Mouse (Mus musculus) thymus, postnatal 25 days (tissue): Measurements from ENCODE around the gene Faim.

Experiments used
- DNase-seq: peaks from one replicate; pipeline ENCODE4 v3.0.0; 2022

Faim gene

DNA sequence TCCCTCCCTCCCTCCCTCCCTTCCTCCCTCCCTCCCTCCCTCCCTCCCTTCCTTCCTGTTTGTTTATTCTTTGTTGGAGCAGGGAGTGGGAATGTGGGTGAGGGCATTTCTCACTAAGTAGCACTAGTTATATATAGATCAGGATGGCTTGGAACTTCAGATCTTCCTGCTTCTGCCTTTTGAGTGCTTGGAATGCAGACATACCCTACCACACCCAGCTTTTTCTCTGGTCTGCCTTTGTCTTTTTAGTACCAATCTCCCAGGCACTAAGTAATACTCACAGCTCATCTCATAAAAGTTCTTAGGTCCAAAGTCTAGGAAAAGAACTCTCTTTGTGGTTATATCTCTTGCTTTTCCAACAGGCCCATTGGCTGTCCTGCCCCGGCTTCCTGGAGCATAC, 10.1 kb upstream of the Faim start:
- DNase-seq = no peak

- DNase-seq = no peak
Observed at GRCm38 (mm10) chr9:98976520-98976919, 9.7 kb upstream of the Faim start.

- DNase-seq = peak; percentile 91
Observed at GRCm38 (mm10) chr9:98979431-98980416, 6.4 kb upstream of the Faim start.

DNA sequence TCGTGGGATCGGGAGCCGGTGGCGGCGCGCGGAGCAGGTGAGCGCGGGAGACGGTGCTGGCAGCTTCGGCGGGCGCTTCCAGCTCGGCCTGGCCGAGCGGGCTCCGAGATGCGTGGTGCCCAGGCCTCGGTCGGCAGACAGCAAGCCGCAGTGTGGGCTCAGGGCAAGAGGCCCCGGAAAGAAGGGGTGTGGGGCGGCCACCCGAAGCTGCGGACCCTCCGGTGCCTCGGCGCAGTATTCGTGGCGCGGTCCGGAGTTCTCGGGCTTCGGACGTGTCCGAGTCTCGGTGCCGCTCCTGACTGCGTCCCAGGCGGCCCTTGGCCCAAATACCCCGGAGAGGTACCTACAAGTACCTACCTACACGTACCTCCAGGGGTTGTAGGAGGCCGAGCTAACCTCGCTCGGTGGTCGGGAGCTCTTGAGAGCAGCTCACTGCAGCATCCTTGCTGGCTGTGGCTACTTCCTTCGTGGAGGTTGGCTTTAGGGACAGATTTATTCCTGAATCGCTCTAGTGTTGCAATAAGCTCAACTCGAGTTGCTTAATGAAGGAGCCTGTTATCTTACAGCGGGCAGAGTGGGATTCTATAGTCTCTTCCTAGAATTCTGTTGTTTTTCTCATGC, 413 bp downstream of the Faim start:
- no peak for DNase-seq

GRCm38 (mm10) chr9:98987131-98987530, 958 bp downstream of the Faim start:
- no peak for DNase-seq

DNA sequence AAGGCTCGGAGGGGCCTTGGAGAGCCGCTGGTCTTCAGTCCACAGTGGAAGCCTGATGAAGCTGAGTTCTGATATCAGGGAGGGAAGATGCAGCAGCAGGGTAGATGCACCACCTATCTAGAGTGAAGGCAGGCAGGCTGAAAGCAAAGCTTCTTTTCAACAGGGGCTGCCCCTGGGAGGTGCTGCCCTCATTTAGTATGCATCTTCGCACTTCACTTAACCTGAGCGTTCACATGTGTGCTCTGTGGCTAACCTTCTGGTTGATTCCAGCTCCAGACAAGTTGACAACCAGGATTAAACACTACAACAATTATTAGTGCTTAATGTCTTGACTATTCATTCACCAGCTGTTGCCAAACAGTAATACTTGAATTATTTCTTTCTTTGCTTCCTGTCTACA, 7.9 kb downstream of the Faim start:
- no peak for DNase-seq

- no peak for DNase-seq
Observed at GRCm38 (mm10) chr9:98999881-99000339, 13.7 kb downstream of the Faim start.

DNA sequence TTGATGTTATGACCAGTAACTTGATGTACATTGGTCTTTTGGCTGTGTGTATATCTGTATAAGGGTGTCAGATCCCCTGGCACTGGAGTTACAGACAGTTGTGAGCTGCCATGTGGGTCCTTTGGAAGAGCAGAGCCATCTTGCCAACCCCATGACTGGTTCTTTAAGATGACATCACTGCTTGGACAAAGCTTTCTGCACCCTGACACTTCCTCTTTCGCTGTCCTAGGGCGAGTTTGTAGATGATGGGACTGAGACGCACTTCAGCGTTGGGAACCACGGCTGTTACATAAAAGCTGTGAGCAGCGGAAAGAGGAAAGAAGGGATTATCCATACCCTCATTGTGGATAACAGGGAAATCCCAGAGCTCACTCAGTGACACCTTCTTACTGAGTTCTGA, 15.2 kb downstream of the Faim start:
- no peak for DNase-seq

GRCm38 (mm10) chr9:99009069-99009897, 23.1 kb downstream of the Faim start:
- DNase-seq = no peak

- DNase-seq = no peak
Observed at GRCm38 (mm10) chr9:99009898-99010199, 23.7 kb downstream of the Faim start.

DNA sequence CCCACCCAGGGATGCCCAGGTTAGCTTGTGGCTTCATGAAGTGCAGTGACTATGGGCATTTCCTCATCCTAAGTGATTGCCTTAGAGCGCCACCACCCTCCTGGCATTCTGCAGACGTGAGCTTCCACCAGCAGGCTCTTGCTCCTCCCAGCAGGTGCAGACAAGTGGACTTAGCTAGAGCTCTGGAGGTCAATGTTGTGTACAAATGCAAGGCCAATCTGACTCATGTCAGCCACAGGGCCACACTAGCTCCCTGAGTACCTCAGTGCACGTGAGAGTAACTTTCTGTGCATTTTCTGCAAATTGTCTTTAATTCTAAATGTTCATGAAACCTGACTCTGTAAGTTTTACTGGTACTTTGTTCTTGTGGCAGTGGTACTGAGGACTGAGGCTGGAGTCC, 30.1 kb downstream of the Faim start:
- no peak for DNase-seq

- DNase-seq = no peak
Observed at GRCm38 (mm10) chr9:99016759-99017158, 30.6 kb downstream of the Faim start.

GRCm38 (mm10) chr9:99017679-99018078, 31.5 kb downstream of the Faim start:
- no peak for DNase-seq

DNA sequence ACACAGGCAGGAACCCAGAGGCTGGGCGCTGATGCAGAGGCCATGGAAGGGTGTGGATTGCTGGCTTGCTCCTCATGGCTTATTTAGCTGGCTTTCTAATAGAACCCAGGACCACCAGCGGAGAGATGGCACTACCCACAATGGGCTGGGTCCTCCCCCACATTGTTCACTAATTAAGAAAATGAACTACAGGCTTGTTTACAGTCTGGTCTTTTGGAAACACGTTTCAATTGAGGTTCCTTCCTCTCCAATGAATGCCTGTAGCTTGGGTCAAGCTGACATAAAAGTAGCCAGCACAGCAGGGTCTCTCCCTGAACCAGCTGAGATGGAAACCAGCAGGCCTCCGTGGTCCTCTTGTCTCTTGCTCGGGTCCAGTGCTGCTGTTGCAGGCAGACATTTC, 35.0 kb downstream of the Faim start:
- DNase-seq = no peak

DNA sequence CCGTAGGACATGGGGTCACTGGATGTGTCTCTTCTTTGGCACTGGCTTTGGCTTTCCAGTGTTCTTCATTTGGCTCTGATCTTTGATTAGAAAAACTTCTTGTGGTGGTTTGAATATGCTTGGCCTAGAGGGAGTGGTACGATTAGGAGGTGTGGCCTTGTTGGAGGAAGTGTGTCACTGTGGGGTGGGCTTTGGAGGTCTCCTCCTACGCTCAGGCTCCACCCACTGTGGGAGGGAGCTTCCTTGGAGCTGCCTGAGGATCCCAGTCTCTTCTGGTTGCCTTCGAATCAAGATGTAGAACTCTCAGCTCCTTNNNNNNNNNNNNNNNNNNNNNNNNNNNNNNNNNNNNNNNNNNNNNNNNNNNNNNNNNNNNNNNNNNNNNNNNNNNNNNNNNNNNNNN, 35.6 kb downstream of the Faim start:
- DNase-seq = no peak

DNA sequence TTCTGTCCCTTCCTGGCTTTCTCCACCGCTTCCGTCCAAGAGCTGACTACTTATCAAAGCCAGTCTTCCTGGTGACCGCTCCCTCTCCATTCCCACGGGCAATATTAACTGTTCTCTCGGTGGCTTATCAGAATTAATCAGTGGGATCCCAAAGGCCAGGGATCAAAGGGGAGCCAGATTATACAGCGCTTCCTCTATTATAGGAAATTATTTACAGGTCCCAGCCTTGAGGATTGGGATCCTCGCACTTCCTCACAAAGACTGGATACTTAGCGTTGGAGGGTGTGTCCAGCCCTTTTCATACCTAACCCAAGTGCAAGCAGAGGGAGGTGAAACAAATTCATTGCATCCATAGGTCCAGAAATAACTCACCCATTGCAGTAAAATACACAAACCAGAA, 45.9 kb downstream of the Faim start:
- no peak for DNase-seq

GRCm38 (mm10) chr9:99034111-99034510, 47.9 kb downstream of the Faim start:
- no peak for DNase-seq

DNA sequence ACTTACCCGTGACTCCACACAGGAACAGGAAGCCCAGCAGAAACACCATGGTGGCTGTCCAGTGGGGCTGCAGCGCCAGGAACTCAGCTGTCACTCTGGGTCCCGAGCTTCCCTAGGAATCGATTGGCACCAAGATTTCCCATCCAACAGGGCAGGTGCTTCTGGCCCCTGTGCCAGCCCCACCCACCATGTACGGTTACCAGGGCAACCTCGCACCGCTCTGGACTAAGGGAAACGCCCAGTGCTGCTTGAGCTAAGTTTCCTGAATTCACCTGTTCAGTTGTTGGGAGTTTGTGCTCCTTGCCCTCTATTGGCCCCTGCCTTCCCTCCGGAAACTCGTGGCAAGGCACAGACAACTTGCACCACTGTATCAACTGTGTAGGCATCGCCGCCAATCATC, 49.4 kb downstream of the Faim start, which contains the start of gene Gm1123:
Gene Gm1123, minus strand, starts transcription at position 141 of the 400 bp plus-strand sequence.
- no peak for DNase-seq

- DNase-seq = no peak
Observed at GRCm38 (mm10) chr9:99041994-99042393, 55.8 kb downstream of the Faim start.

- DNase-seq = no peak
Observed at GRCm38 (mm10) chr9:99042641-99043040, 56.5 kb downstream of the Faim start.

DNA sequence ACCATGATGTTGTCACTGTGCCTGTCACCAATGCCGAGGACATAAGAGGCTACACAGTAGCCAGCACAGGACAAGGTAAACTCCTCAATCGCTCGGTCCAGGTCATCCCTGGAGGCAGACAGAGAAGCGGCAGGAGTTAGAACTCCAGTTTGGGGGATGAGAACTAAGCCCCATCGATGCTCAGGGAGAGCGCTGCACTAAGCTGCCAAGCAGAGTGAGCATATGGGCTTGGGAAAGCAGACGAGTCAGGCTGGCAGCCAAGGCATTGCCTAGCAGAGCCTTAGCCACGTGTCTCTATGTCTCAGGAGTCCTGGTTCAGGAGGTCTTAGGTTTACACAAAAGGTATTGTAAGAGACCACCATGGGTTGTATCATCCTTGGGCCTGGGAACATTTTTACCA, 58.6 kb downstream of the Faim start:
- DNase-seq = no peak

GRCm38 (mm10) chr9:99048724-99049250, 62.6 kb downstream of the Faim start:
- no peak for DNase-seq

DNA sequence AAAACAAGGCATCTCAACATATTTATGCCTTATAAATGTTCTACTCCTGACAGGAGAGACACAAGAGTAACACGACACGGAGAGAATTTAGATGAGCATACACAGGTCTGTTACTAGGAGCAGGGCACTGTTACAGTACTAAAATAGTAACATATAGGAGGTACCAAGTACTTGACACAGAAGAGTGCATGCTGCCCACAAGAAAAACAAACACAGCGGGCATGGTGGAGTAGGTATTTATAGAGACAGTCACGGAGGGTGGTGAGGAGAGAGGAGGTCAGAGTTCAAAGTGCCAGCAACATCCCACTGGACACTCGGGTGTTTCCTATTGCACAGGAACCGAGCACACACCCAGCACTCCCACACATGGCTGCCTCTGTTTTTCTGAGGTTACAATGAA, 63.6 kb downstream of the Faim start:
- DNase-seq = no peak
